11 mouse cellular contexts compared by ENCODE assay signal in the genomic region with DNA sequence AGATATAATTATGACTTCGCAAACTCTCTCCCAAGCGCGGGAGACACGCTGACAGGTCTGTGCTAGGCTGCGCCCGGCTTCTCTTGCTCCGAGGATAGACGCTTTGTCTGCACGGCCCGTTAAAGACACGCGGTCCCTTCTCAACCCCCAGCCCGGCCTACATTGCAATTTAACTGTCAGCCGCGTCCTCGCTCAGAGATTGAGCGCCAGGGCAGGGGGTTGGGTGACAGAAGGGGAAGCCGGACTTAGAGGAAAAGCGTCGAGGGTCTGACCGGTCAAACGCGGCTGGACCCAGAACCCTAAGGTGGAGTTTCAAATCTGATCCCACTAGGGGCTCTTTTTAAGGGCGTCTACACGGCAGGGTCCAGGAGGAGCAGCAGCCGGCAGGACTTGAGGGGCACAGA. TPM values are rescaled to one million over a fixed set of nuclear protein-coding genes. Genes with fewer than 3 reads are reported as not detected.
DNase-seq lines count a peak whose midpoint lies in the region; ATAC-seq and TF ChIP-seq lines count a peak whose summit lies in the region.
"Had no signal": no experiment of that assay in that cellular context is flagged by ENCODE, and none has a peak within 500 bp of the region (broad histone marks: within the 10 kb centered on the region; RNA-seq: fewer than 3 reads in every experiment).

No protein-coding gene starts in this region.

- no peak for TF ChIP-seq EP300 in heart, postnatal 0 days (IDR thresholded peaks at IDR 0.05; ENCODE audit: low read depth)

- peak overlapping the region; percentile 87 for H3K4me2 ChIP-seq in heart, embryonic 11.5 days
- peak overlapping the region; percentile 14; the same call in 1 of the 2 replicates for H3K4me2 ChIP-seq in heart, postnatal 0 days (ENCODE audit: low read depth, low read length)
- H3K4me2 ChIP-seq in midbrain, embryonic 13.5 days (replicated peaks), result peak overlapping the region; percentile 45

- no peak for ATAC-seq in heart, embryonic 11.5 days (replicated peaks; ENCODE audit: insufficient number of reproducible peaks, low FRiP score, low TSS enrichment)
- no peak for ATAC-seq in heart, postnatal 0 days (ENCODE audit: insufficient read depth, low read depth)
- ATAC-seq in midbrain, embryonic 13.5 days, result no peak
- ATAC-seq in megakaryocyte, adult 5-6 weeks (ENCODE audit: poor library complexity, severe bottlenecking), result no peak

- no peak for DNase-seq in heart, postnatal 10 days
- DNase-seq in R1 (ENCODE audit: low read depth, low spot score), result peak; percentile 40
- DNase-seq in heart, postnatal 0 days (ENCODE audit: low spot score), result no peak
- DNase-seq in gastrocnemius, postnatal 10 days, result no peak
- DNase-seq in adrenal gland, postnatal 36 days, result no peak
- DNase-seq: lung, adult 2 months had no signal

- no peaks in the 10 kb centered on the region for H3K9me3 ChIP-seq in heart, embryonic 11.5 days (replicated peaks; ENCODE audit: control insufficient read depth, low read length)
- peaks cover 5% of the 10 kb centered on the region; the same call in 1 of the 2 replicates for H3K9me3 ChIP-seq in heart, postnatal 0 days (replicated peaks; ENCODE audit: control insufficient read depth, low read length)
- no peaks in the 10 kb centered on the region; the same call in 1 of the 2 replicates for H3K9me3 ChIP-seq in midbrain, embryonic 13.5 days

- no peak overlapping the region for H3K27ac ChIP-seq in heart, embryonic 11.5 days (ENCODE audit: low read depth, low read length)
- no peak overlapping the region for H3K27ac ChIP-seq in heart, postnatal 0 days (ENCODE audit: low read depth)
- no peak overlapping the region for H3K27ac ChIP-seq in midbrain, embryonic 13.5 days

- no peak overlapping the region for H3K9ac ChIP-seq in heart, embryonic 11.5 days (ENCODE audit: low read depth, low read length)
- H3K9ac ChIP-seq in heart, postnatal 0 days (replicated peaks; ENCODE audit: low read depth, low read length), result no peak overlapping the region
- peak overlapping the region; percentile 32; the same call in 1 of the 2 replicates for H3K9ac ChIP-seq in midbrain, embryonic 13.5 days (replicated peaks)

- peaks cover 34% of the 10 kb centered on the region for H3K4me1 ChIP-seq in heart, embryonic 11.5 days (ENCODE audit: control insufficient read depth, insufficient read depth, low read length)
- H3K4me1 ChIP-seq in heart, postnatal 0 days (ENCODE audit: control insufficient read depth, insufficient read depth), result peaks cover 14% of the 10 kb centered on the region
- H3K4me1 ChIP-seq in midbrain, embryonic 13.5 days (replicated peaks), result peaks cover 51% of the 10 kb centered on the region

- H3K36me3 ChIP-seq in heart, embryonic 11.5 days (ENCODE audit: control insufficient read depth, insufficient read depth, low read length), result no peaks in the 10 kb centered on the region
- no peaks in the 10 kb centered on the region for H3K36me3 ChIP-seq in heart, postnatal 0 days (replicated peaks; ENCODE audit: control insufficient read depth, insufficient read depth, low read length)
- no peaks in the 10 kb centered on the region for H3K36me3 ChIP-seq in midbrain, embryonic 13.5 days

- no peak for TF ChIP-seq CTCF in heart, postnatal 0 days (IDR thresholded peaks at IDR 0.05; ENCODE audit: low read depth)

- H3K4me3 ChIP-seq in heart, embryonic 11.5 days (ENCODE audit: low read depth, low read length), result peak overlapping the region; percentile 22; the same call in 1 of the 2 replicates
- H3K4me3 ChIP-seq in heart, postnatal 0 days (ENCODE audit: low read depth, low read length), result peak overlapping the region; percentile 18
- H3K4me3 ChIP-seq in midbrain, embryonic 13.5 days (replicated peaks), result peak overlapping the region; percentile 21

- WGBS in heart, embryonic 11.5 days (ENCODE audit: insufficient replicate concordance), result under 1% methylated on average over 26 of the region's 26 CpGs
- WGBS in heart, postnatal 0 days, result under 1% methylated on average over 26 of the region's 26 CpGs
- under 1% methylated on average over 26 of the region's 26 CpGs for WGBS in midbrain, embryonic 13.5 days

- intact Hi-C loops in heart, postnatal 10 days (cut with DNase I), result loop anchor here (5.0 kb wide), 1 partner anchor 242 kb away; no protein-coding TSS in a partner anchor

- peaks cover 61% of the 10 kb centered on the region for H3K27me3 ChIP-seq in heart, embryonic 11.5 days (ENCODE audit: control insufficient read depth, insufficient read depth, low read length)
- H3K27me3 ChIP-seq in heart, postnatal 0 days (ENCODE audit: control insufficient read depth, insufficient read depth, low read length), result peaks cover 74% of the 10 kb centered on the region
- peaks cover 71% of the 10 kb centered on the region for H3K27me3 ChIP-seq in midbrain, embryonic 13.5 days
- H3K27me3 ChIP-seq: CH12.LX had no signal

RNA-seq across cellular contexts. Expression of a gene that starts 6.6 kb away (rescaled TPM):
- not detected in 2 replicates for polyA plus RNA-seq in heart, embryonic 11.5 days (2014; fragmentation: Nextera tagmentation; extraction: Ambion mirVana)
- not detected for total RNA-seq in heart, postnatal 10 days (2021)
- total RNA-seq in heart, postnatal 0 days (2014; rRNA removed; ENCODE audit: low replicate concordance), result not detected in 2 replicates
- polyA plus RNA-seq in heart, postnatal 0 days (2015; fragmentation: Nextera tagmentation; extraction: Ambion mirVana), result not detected in 2 replicates
- polyA plus RNA-seq in midbrain, embryonic 13.5 days (2015; fragmentation: Nextera tagmentation; extraction: Ambion mirVana), result 0.34 TPM in 1 of 2 replicates, not detected in the other
- total RNA-seq in megakaryocyte, adult 5-6 weeks (2015), result not detected in 2 replicates
- total RNA-seq in megakaryocyte, adult 5-6 weeks (2017), result not detected in 2 replicates
- total RNA-seq in gastrocnemius, postnatal 10 days (2021), result not detected
- not detected for total RNA-seq in adrenal gland, postnatal 36 days (2021)
- total RNA-seq: CH12.LX had no signal
- polyA plus RNA-seq: lung, adult 2 months had no signal

RNA-seq across cellular contexts. Expression of a gene that starts 50.3 kb away (rescaled TPM):
- not detected in 2 replicates for polyA plus RNA-seq in heart, embryonic 11.5 days (2014; fragmentation: Nextera tagmentation; extraction: Ambion mirVana)
- total RNA-seq in heart, postnatal 10 days (2021), result not detected
- total RNA-seq in heart, postnatal 0 days (2014; rRNA removed; ENCODE audit: low replicate concordance), result not detected in 2 replicates
- polyA plus RNA-seq in heart, postnatal 0 days (2015; fragmentation: Nextera tagmentation; extraction: Ambion mirVana), result 0.08 TPM in 1 of 2 replicates, not detected in the other
- not detected in 2 replicates for polyA plus RNA-seq in midbrain, embryonic 13.5 days (2015; fragmentation: Nextera tagmentation; extraction: Ambion mirVana)
- total RNA-seq in megakaryocyte, adult 5-6 weeks (2015), result 9.9 and 12.1 TPM in 2 replicates
- 19.1 and 19.9 TPM in 2 replicates for total RNA-seq in megakaryocyte, adult 5-6 weeks (2017)
- not detected for total RNA-seq in gastrocnemius, postnatal 10 days (2021)
- not detected for total RNA-seq in adrenal gland, postnatal 36 days (2021)
- total RNA-seq: CH12.LX had no signal
- polyA plus RNA-seq: cortical plate, adult 2 months had no signal

RNA-seq across cellular contexts. Expression of a gene that starts 57.6 kb away (rescaled TPM):
- not detected in 2 replicates for polyA plus RNA-seq in heart, embryonic 11.5 days (2014; fragmentation: Nextera tagmentation; extraction: Ambion mirVana)
- not detected for total RNA-seq in heart, postnatal 10 days (2021)
- total RNA-seq in heart, postnatal 0 days (2014; rRNA removed; ENCODE audit: low replicate concordance), result not detected in 2 replicates
- not detected in 2 replicates for polyA plus RNA-seq in heart, postnatal 0 days (2015; fragmentation: Nextera tagmentation; extraction: Ambion mirVana)
- not detected in 2 replicates for polyA plus RNA-seq in midbrain, embryonic 13.5 days (2015; fragmentation: Nextera tagmentation; extraction: Ambion mirVana)
- total RNA-seq in megakaryocyte, adult 5-6 weeks (2015), result not detected in 2 replicates
- total RNA-seq in megakaryocyte, adult 5-6 weeks (2017), result not detected in 2 replicates
- not detected for total RNA-seq in gastrocnemius, postnatal 10 days (2021)
- not detected for total RNA-seq in adrenal gland, postnatal 36 days (2021)
- total RNA-seq: CH12.LX had no signal
- polyA plus RNA-seq: cortical plate, adult 2 months; lung, adult 2 months had no signal

Comparison
In these comparisons a context has a peak if more than half of its experiments do, and no peak if none do; other contexts are left out.
1. H3K4me2 ChIP-seq: peak in every context shown above with its lines; median percentile 87 in heart, embryonic 11.5 days; 45 in midbrain, embryonic 13.5 days; 14 in heart, postnatal 0 days.
2. RNA of a gene that starts 50.3 kb away (total RNA-seq): 9.9 to 19.9 TPM in megakaryocyte, adult 5-6 weeks; not detected in heart, postnatal 10 days, not detected in gastrocnemius, postnatal 10 days, not detected in adrenal gland, postnatal 36 days and not detected in heart, postnatal 0 days; every median in the first group is over 4 times any median in the second.
3. Peak in every context shown above with its lines, with median percentiles within 50 percentile points of each other: H3K4me3 ChIP-seq.